Mouse (Mus musculus): ENCODE measurements around the gene Pip4k2c.

DNA sequence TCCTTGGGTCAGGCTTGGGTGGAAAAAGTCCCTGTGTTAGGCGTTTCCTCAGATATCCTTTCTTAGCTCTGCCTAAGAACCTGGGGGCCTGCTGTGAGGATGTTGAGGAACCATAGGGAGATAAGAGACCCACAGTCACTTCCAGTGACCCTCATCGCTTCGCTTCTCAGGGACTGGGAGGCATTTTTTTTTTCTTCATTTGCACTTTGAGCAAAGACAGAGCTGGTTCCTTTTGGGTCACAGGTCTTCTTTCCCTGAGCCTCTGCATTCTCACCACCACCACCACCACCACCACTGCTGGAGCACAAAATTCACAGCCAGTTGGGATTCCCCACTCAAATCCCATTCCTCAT lies 30.7 kb downstream of the Pip4k2c start:
- TF ChIP-seq SRF (IDR thresholded peaks at IDR 0.05; ENCODE audit: control insufficient read depth, insufficient read length, low read depth) (no peak), POLR2A (IDR thresholded peaks at IDR 0.05; ENCODE audit: insufficient read length, low read depth) (no peak), TCF12 (IDR thresholded peaks at IDR 0.05; ENCODE audit: insufficient read depth, poor library complexity, severe bottlenecking) (no peak), E2F4 (IDR thresholded peaks at IDR 0.05; ENCODE audit: insufficient read depth) (no peak)
